Mouse (Mus musculus) skeletal muscle tissue, adult 2 months (tissue): Measurements from ENCODE around the gene Tubg1.
"Not testable (repeated sequence)": the region's sequence is repeated elsewhere in the genome, so short reads cannot be mapped to it uniquely, and the experiment has no call there.

ENCODE experiments used
- DNase-seq: peaks from one replicate; pipeline ENCODE4 v3.0.0-alpha.2; 2012; ENCODE audit warnings: low read depth, low spot score

Gene Tubg1

DNA sequence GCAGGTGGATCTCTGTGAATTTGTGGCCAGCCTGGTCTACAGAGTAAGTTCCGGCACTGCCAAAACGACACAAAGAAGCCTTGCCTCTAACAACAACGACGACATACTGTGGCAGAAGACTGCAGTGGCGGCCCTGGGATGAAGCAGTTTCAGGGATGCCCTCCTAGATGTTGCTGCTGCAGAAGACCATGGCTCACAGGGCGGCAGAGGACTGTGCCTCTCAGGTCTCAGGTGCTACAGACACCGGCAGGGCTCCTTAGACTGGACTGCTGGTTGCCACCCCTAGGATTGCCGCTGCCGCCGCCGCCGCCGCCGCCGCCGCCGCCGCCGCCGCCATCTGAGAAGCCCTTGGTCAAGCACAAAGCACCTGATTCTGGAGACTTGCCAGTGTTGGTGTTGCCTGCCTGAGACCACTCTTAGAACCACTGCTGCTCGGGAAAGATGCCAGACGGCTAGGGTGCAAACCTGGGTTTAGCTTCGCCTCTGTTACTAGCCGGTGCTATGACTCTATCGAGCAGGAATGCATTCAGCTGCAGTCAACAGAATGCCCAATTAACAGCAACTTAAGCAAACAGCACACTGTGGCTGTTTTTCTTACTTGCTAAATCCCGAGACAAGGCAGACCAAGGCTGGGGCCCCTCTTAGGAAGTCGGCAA is 20.6 kb downstream of the Tubg1 start:
- DNase-seq, result no peak

DNA sequence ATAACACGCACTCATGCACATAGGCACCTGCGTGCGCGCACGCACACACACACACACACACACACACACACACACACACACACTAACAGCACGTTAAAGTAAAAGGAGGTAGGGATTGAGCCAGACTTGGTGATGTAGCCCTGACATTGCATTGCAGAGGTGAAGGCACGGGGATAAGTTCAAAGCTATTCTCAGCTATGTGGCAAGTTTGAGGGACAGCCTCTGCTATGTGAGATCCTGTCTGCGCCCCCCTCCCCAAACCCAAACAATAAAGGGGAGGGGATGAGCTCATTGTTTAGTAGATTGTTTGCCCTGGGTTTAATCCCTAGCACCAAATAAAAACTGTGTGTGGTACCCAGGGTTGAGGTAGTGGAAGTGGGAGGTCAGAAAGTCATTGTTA is 21.4 kb downstream of the Tubg1 start:
- no peak for DNase-seq

DNA sequence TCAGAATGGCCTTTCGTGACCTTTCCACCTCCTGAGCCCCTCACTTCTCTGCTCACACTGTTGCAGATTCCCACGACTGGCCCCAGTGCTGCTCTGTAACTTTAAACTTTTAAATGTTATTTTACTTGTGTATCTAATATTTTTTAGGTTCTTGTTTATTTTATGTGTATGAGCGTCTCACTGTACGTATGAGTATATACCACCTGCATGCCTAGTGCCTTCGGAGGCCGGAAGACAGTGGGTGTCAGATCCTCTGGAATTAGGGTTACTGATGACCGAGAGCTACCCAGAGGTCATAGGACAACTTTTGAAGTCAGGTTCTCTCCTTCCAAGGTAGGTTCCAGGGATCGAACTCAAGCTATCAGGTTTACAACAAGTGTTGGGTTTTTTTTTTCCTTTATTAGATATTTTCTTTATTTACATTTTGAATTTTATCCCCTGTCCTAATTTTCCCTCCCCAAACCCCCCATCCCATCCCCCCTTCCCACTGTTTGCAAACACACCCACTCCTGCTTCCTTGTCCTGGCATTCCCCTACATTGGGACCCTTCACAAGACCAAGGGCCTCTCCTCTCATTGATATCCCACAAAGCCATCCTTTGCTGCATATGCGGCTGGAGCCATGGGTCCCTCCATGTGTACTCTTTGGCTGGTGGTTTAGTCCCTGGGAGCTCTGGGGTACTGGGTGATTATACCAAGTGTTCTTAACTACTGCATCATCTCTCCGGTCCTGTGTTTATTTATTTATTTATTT is 22.7 kb downstream of the Tubg1 start:
- no peak for DNase-seq

DNA sequence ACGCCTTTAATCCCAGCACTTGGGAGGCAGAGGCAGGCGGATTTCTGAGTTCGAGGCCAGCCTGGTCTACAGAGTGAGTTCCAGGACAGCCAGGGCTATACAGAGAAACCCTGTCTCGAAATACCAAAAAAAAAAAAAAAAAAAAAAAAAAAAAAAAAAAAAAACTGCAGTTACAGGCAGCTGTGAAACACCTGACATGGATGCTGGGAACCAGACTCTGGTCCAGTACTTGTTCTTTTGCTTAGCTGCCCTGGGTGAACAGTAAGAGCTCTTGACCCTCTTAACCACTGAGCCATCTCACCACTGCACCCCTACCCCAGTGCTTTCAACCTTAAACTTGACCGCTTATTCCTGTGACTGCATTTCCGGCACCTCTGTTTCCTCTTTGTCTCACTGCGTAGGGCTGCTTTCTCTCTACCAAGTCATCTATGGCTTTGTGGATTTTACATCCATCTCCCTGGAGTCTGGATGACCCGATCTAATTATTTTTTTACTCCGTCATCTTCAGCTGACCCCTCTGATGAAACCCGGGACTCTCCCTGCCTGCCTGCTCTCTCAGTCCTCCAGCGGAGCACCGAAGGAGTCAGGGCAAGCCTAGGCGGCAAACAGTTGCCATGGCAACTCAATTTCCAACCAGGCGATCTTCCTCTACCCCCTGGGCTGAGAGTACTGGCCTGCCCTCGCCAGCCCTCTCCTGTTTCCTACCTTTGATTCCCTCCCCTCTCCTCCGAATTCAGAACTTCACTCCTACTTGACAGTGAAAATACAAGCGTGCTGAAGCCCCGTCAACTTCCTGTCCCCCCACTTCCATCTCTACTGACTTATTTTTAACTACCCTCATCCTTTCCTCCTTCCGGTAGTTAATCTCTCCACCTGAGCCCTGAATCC is 23.8 kb downstream of the Tubg1 start:
- DNase-seq, result no peak

DNA sequence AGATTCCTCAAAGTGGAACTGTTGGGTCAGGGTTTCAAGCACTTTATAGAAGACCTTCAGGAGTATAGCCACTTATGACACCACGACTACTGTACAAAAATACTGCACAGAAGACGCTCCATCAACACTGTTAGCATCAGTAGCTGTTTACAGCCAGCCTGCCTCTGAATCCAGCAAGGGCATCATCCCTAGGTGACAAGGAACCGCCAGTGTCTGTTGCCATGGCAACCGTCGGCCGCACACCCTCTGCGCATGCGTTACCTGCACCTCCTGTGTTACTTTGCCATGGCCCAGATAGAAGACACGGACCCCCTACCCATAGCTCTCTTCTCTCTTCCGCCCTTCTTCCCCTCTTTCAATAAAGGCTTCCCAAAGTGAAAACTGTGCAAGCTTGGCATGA is 26.6 kb downstream of the Tubg1 start:
- no peak for DNase-seq

DNA sequence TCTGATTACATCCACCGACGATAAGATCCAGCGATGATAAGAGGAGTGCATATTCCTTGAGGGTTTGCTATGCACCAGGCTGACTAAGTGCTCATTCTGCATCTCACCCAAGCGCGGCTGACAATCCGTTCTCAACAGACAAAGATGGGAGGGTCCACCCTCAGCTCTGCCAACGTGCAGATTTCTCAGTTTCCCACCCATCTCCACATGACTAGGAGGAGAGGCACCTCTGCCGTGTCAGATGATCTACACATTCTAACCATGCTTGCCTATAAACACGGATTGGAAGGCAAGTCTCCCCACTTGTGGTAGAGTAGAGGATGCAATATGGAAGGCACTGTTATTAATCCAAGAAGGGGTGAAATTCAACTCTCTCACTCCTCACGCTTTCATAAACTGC is 29.0 kb downstream of the Tubg1 start:
- DNase-seq, result no peak

DNA sequence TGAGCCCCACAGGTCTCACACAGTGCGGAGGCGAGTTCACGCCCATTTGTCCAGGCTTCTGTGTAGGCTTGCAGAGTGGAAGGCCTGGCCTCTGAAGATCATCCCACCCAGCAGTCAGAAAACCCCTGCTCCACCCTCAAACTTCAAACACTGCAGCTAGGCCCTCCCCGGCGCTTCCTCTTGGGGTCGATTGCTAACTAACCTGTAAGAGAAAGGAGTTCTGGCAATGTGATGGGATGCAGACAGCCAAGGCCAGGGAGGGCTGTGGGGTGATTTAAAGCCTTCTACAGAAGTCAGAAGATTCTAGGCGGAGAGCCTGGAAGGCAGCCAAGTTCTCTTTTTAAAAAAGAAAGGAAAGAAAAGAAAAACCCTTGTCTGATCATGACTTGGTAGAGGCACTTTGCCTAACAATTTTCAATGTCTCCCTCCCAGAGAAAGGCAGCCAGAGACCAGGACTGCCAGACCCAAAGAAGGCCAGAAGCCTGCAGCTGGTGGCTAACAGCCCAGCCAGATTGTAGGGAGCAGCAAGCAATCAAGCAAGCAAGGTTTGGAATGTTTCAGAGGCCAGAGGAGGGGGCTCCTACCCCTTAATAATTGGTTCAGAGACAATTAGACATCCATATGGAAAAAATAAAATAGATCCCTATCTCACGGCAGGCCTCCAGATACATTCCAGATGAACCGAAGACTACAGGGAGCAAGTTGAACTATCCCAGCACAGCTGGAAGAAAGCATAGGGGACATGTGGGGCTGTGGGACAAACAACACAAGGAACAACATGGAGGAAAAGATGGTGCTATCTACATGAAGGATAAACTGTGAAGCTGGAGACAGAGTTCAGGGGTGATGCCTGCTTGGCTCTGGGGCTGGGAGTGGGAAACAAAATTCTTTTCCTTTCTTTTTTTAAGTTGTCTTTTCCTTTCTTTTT is 29.7 kb downstream of the Tubg1 start:
- DNase-seq, result no peak

DNA sequence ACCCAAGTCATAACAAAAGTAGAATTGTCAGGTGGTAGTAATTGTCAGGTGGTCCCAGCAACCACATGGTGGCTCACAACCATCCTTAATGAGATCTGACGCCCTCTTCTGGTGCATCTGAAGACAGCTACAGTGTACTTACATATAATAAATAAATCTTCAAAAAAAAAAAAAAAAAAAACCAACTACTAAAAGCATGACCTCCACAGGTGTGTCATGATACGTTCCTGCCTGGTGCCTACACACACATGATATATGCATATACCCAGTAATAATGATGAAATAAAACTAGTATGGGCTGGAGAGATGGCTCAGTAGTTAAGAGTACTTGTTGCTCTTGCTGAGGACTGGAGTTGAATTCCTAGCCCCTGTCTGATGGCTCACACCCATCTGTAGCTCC is 31.3 kb downstream of the Tubg1 start:
- no peak for DNase-seq

DNA sequence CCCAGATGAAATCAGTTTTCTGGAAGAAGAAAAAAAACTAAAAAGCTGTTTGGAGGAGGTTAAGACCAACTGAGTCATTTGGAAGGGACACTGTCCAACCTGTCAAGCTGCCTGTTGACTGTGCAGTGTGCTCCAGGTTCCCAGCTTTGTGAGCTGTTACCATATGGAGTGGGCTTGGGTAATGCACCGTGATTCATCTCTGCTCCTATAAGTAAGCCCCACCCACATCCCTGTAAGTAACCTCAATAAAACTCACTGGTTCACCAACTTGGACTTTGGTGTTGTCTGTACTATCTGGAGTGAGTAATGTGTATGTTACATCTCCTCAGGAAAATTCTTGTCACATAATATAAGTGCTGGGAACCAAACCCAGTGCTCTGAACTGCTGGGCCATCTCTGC is 33.1 kb downstream of the Tubg1 start:
- DNase-seq, result no peak

DNA sequence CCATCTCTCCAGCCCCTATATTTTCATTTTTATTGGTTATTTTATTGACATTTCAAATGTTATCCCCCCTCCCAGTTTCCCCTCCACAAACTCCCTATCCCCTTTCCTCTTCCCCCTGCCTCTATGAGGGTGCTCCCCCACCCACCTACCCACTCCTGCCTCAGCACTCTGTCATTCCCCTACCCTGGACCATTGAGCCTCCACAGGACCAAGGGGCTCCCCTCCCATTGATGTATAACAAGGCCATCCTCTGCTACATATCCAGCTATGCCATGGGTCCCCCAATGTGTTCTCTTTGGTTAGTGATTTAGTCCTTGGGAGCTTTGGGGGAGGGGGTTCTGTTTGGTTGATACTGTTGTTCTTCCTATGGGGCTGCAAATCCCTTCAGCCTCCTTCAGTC is 34.9 kb downstream of the Tubg1 start:
- no peak for DNase-seq

DNA sequence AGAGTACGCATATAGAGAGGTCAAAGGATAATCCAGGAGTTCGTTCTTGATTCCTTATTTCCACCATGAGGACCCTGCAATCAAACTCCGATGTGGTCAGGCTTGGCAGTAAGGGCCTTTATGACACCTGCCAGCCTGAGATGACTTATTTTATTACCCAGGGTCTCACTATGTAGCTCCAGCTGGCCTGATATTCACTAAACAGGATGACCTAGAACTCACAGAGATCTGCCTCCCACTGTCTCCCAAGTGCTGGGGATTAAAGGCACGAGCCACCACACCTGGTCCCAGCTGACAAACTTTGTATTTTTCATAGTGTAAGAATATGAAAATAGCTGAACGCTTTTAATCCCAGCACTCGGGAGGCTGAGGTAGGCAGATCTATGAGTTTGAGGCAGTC is 35.4 kb downstream of the Tubg1 start:
- DNase-seq, result no peak

DNA sequence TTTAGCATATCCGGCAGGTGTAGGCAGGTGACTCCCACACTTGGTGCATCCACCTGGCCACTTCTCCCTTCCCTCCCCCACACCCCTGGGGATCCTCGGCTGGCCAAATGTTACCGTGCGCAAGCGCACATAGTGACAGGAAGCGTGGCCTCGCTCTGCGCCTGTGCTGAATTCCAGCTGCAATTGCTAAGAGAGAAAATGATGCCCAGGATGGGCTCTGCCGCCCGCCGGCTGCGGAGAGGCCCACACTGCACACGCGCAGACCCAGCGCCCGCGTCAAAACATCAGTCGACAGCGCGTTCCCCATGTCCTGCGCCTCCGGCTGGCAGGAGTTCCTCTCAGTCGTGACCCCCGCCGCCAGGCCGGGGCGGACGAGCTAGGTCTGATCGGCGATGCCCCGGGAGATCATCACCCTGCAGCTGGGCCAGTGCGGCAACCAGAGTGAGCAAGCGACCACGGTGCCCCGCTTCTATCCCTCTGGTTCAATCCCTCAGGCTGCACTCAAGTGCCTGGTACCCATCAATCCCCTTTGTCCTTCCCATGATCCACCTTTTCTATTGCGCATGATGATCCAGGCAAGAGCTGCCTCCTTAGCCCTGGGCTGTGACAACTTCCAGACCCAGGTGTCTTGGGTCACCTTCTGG is 36.1 kb downstream of the Tubg1 start, which contains the start of gene Tubg2:
Gene Tubg2 (plus strand): TSS at position 180 of the 644 bp plus-strand sequence.
- no peak for DNase-seq

DNA sequence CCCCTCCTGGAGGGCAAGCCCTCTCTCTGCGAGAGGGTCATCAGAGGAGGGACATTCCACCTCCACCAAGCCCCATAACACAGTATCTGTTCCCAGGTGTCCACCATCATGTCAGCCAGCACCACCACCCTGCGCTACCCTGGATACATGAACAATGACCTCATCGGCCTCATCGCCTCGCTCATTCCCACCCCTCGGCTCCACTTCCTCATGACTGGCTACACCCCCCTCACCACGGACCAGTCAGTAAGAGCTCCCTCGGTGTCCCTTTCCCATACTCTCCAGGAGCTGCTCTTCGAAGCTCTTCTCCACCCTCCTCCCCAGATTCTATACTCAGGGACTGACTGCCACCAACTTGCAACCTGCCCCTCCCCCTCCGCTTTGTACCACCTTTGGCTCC is 40.4 kb downstream of the Tubg1 start:
- DNase-seq, result not testable (repeated sequence)

DNA sequence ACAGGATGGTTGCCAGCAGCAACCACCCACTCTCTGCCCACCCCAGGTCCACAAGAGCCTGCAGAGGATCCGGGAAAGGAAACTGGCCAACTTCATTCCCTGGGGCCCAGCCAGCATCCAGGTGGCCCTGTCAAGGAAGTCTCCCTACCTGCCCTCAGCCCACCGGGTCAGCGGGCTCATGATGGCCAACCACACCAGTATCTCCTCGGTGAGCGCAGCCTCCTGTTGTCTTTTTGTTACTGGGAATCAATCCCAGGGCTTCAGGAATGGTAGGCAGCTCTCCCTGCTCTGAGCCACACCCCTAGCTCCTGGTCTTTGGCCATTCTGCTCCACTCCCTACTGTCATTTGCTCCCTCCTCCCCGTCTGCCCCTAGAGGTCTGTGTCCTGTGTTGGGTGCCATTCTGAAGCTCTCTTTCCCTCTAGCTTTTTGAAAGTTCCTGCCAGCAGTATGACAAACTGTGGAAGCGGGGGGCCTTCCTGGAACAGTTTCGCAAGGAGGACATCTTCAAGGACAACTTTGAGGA is 41.3 kb downstream of the Tubg1 start:
- DNase-seq, result not testable (repeated sequence)

DNA sequence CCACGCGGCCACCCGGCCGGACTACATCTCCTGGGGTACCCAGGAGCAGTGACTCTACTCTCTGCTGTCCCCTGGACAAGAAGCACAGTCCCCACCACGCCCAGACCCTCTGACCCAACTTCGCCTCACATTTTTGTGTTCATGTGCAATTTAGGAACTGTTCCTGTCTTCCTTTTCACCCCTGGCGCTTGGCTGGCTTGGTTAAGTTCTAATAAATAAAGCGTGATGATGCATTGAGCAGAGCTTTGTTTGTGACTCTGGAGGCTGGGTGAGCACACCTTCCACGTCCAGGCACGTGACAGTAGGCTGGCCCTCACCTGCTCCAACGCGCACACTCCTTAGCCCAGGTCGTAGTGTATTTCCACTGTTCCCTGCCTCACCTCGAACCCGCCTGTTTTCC is 41.8 kb downstream of the Tubg1 start:
- DNase-seq, result no peak

DNA sequence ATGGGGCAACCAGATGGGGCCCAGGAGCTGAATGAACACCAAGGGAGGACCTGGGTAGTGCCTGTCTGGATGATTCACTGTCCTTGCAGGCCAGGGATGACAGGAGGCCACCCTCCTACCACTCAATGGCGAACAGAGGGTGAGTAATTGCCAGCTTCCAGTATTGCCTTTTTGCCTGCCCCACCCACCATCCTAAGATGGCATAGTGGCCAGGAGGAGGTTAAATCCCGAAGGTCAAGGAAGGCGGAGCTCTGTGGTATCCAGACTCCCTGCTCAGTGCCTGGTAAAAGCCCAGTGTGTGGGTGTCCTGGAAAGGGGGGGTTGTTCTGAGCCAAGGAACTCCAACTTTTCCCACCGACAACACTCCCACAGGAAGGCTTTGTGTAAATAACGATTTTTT is 42.6 kb downstream of the Tubg1 start:
- no peak for DNase-seq

DNA sequence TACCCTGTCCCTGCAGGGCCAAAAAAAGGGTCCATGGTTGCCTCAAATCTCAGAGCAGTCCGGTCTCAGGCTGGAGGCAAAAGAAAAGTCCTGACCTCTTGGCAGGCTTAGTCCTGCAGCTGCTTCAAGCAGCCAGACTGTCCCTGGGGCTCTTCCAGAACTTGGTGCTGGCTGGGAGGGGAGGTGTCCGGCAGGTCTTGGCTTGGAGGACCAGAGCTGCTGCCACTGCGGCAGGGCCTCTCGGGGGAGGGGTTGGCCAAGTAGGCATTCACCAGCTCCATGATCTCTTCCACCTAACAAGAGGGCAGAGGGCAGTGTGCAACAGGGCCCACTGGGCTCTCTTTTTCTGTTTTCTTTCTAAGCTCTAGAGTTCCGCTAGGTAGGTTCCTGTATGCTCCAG is 43.0 kb downstream of the Tubg1 start:
- DNase-seq, result peak; percentile 93

DNA sequence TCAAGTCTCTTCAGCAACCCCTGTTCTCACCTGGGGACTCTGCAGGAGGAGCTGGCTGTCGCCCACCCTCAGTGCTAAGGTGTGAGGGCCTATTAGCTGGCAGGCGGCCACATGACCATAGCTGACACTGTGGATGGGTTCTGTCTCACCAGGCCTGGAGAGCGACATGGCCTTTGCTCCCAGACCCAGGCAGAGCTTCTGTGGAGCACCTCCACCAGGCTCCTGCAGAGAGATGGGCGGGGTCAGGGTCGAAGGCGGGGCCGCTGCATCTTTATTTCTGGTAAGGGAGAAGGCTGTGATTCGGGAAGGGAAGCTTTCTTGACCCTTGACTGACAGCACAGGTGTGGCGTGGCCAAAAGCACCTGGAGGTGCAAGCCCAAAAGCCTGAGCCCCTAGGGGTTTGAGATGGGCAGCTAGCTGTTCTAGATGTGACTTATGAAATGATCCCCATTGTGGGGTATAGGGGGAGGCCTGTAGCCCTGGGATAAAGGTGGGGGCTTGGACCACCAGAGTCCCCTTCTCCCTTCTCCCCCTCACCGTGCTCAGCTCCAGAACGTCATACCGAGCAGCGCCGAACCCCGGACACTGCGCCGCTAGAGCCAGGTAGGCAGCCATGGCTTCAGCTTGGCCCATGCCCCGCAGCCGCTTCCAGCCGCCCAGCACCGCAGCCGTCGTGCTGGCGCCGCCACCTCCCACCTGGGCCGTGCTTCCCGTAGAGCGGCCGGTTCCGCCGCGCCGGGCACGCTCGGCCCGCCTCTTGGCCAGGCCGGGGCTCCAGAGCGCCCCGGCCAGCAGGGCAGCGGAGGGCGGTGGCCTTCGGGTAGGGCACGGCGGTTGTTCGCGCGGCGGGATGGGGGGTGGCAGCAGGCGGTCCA is 44.0 kb downstream of the Tubg1 start:
- DNase-seq, result no peak

DNA sequence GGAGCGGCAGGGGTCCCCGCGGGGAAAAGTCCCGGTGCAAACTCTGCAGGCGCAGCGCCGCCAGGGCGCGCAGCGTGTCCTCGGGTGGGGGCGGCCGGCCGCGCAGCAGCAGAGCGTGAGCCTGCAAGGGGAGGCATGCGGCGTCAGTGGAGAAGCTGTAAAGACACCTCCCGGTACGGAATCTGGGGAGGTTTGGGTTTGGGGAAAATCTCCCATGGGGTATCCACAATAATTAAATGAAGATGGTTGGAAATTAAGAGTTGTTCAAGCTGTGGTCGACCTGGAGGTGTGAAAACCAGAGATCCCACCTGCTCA is 44.6 kb downstream of the Tubg1 start:
- no peak for DNase-seq
